Mouse (Mus musculus) lung, postnatal 0 days (tissue): ENCODE measurements around the gene Cyth3.

Experiments used
- CTCF ChIP-seq: IDR thresholded peaks from 2 replicates; pipeline ENCODE4 v1.5.1; 2016; ENCODE audit warnings: antibody characterized with exemption, mild to moderate bottlenecking
- EP300 ChIP-seq: IDR thresholded peaks from 2 replicates; pipeline ENCODE4 v1.6.1; 2016; ENCODE audit warnings: antibody characterized with exemption, mild to moderate bottlenecking, control low read depth

GRCm38 (mm10) chr5:143622623-143623150 is 440 bp downstream of the Cyth3 start:
- no peak for TF ChIP-seq CTCF
- no peak for TF ChIP-seq EP300
